Mouse (Mus musculus): ENCODE measurements around the gene Il23a.
"Not testable (repeated sequence)": the region's sequence is repeated elsewhere in the genome, so short reads cannot be mapped to it uniquely, and the experiment has no call there.

Il23a gene

DNA sequence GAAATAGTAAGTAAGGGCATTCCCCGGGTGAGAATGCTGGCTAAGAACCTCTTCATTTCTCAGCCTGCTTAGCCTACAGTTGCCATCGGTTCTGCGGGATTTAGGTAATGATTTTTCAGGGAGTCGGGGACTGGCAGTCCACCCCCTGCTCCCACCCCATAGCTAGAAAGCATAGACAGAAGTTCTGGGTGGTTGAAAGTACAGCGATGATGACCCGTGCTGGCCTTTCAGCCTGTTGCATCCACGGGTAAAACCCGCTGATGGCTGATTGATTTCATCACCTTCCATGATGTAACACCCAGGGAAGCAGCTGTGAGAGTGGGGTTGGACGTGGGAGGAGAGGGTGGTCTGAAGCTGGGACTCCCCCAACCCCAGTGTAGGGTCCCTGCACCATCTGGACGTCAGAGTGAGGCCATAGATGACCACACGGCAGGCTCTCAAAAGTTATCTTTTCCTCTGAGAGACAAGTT lies at the start of gene Il23a:
Gene Il23a, minus strand, starts transcription at position 51 of the 470 bp plus-strand sequence.
- DNase-seq (ENCODE audit: low spot score), result no peak

DNA sequence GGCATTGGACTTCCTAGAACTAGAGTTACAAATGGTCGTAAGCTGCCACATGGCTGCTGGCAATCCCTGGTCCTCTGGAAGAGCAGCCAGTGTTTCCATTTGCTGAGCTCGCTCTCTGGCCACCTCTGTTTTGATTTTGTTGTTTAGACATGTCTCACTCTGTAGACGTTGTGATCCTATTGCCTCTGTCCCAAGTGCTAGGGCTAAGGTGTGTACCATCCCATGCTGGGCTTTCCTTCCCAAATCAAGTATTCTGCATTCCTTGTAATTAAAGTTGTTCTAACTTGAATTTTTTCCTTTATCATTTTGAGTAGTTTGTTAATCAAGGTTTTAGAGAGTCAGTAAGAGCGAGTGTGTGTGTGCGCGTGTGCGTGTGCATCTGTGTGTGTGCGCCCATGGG lies 49.0 kb upstream of the Il23a start:
- no peak for DNase-seq (ENCODE audit: low spot score)

DNA sequence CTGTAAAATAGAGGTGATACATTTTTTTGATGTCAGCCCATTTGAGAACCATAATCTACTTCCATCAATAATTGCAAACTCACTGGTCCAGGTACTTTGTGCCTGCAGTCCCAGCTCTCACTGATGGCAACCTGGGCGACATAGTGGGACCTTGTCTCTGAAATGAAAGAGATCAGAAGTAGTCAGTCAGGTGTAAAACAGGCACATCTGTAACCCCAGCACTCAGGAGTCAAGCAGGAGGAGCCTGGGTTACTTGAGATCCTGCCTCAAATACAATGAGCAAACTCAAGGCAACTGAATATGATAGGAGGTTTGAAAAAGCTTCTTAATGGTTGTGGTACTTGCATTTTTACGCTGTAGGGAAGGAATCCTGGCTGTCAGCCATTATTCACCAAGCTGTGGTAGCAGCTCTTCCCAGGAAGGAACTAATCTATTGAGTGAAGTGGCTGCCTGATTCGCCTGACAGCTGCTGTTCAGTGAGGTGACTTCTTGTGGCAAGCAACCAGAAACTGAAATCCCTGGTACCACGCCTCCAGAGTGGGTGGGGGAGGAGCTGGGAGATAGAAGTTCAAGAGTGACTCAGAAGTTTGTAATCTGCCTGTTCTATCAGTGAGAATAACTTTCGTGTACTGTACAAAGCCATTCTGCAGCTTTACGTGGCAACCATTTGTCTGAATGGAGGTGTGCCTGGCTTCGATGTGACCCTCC lies 46.2 kb upstream of the Il23a start:
- DNase-seq (ENCODE audit: low spot score), result peak; percentile 78

DNA sequence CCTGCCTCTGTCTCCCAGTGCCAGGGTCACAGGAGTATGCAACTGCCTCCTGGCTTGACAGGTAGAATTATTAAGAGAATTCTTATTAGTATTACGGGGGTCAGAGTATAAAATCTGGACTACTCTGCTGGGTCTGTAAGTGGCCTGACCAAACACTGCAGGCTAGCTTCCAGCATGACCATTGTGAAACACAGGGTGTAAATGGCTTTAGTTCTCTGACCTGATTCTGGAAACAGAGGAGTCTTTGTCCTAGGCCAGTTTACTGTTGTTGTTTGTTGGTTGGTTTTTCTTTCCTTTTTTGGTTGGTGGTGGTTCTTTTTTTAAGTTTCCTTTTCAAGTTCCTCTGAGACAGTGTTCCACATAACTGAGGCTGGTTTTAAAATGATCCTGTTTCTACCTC lies 44.9 kb upstream of the Il23a start:
- DNase-seq (ENCODE audit: low spot score), result no peak

DNA sequence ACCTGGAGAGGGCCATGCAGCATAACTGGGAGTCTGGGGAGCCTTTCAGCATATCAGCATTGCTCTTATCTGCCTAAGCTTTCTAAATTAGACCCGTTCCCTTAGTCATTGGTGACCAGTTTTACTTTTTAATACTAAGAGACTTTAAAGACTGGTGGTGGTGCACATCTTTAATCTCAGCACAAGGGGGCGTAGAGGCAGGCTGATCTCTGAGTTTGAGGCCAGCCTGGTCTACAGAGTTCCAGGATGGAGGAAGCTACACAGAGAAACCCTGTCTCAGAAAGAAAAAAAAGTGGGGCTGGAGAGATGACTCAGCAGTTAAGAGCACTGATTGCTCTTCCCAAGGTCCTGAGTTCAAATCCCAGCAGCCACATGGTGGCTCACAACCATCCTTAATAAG lies 41.7 kb upstream of the Il23a start:
- DNase-seq (ENCODE audit: low spot score), result no peak

DNA sequence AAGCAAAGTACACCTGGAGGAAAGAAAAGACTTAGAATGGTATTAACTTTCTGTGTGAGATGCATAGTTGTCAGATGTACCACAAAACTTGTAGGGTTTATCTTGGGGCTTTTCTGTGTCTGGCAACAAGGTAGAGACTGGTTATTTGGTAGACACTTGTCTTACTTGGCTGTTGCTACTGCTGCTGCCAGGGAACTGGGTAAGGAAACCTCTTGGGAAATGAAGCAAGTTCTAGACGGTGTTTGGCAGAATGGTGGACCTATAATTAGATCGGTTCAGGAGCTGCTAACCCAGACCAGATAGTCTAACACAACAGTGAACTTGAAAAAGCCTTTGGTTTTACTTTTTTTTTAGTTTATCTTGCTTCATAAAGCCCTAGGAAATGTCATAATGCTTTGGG lies 40.4 kb upstream of the Il23a start:
- DNase-seq (ENCODE audit: low spot score), result no peak

DNA sequence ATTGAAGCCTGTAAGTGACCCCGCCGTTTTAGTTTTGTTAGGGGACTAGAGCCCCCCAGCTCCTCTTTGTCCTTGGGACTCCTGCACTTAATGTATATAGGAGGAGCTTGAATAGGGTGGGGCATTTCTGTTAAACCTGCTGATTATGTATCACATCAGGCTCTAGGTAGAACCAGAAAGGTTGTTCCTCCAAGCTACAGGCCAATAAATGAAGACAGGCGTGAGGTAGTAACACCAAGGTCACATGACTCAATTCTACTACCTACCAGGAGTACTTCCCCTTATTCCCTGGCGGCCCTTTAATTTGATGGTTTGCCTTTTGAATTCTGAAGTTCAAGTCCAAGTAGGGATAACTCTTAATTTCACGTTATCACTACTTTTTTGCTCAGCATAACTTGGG lies 39.9 kb upstream of the Il23a start:
- DNase-seq (ENCODE audit: low spot score), result no peak

DNA sequence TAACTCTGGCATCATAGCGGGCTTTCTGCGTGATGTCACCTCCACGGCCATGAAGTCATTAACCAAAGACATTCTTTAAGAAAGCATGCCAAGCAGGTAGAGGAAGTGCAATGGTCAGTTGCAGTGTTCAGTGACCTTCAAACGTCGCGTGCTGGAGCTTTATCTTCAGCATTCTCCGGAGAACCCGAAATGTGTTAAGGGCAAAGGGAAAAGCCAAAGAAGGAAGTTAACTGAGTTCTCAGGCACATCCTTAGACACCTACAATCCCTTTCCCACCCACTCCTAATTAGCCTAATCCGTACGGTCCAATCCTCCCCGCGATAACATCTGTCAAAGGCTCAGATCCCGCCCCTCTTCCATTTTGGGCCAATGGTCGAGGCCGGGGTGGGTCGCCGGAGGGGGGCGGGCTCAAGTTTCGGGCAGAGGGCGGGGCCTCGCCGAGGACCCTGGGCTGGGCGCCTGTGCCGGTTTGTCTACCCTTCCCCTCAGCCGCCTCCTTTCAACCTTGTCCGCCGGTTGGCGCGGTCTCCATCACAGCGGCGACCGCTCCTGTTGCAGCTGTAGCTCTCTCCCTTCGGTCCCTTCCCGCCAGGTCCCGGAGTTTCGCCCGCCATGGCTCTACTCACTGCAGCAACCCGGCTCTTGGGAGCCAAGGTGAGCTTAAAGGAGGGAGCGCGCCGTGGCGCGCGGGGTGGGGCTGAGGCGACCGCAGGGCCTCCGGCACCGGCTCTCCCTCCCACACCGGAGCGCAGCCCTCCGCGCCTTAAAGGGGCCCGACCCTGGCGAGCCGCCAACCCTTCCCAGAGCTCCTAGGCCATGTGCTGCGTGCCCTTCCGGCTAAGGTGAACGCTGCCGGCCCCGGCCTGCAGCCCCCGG lies 39.0 kb upstream of the Il23a start, which contains the start of gene Cs:
Gene Cs, plus strand, starts transcription at position 429 of the 876 bp plus-strand sequence.
- DNase-seq (ENCODE audit: low spot score), result peak; percentile 98

DNA sequence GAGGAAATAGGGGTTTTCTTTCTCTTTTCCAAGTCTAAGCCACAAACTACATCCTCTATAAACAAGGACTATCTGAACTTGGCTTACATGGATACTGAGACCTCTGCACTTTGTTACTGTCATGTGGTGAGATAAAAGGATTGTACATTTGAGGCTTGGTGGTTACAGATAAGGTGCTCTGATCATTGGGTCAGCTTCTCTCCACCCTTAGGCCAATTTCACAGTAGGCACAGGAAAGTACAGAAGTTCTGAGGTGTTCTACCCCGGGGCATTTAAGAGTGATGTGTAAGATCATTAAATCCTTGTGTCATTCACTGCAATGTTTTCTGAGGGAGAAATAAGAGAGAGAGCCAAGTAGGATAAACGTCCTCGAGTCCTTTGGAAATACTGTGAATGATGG lies 38.0 kb upstream of the Il23a start:
- DNase-seq (ENCODE audit: low spot score), result no peak

DNA sequence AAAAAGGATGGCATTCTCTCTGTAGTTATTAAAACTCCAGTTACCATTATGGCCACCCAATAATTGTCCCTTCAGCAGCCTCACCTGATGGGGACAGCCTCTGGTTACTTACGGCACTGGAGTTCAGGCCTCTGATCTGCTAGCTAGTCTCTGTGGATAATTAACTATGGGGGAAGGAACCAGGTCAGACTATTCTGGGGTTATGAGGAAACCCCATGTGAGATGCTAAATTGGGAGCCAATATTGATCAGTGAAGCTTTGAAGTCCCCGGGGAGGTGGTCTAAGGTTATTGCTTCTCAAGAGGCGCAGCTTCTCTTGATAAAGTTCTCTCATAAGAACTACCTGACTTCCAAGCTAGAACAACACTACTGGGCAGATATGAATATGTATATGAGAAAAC lies 37.6 kb upstream of the Il23a start:
- no peak for DNase-seq (ENCODE audit: low spot score)

DNA sequence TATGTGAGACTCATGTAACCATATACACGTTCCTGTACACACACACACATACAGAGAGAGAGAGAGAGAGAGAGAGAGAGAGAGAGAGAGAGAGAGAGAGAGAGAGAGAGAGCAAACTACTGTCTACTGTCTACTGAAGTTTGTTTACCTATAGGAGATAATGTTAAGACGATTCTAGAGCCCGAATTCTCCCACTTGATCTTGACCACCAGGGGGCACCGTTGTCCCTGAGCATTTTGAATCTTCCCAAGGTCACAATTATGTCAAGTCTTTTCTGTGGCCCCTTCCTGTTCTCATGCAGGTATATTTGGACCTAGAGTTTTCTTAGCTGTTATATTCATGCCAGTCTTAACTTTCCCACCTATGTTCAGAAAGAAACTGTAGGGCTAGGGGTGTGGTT lies 37.0 kb upstream of the Il23a start:
- DNase-seq (ENCODE audit: low spot score), result peak; percentile 70

DNA sequence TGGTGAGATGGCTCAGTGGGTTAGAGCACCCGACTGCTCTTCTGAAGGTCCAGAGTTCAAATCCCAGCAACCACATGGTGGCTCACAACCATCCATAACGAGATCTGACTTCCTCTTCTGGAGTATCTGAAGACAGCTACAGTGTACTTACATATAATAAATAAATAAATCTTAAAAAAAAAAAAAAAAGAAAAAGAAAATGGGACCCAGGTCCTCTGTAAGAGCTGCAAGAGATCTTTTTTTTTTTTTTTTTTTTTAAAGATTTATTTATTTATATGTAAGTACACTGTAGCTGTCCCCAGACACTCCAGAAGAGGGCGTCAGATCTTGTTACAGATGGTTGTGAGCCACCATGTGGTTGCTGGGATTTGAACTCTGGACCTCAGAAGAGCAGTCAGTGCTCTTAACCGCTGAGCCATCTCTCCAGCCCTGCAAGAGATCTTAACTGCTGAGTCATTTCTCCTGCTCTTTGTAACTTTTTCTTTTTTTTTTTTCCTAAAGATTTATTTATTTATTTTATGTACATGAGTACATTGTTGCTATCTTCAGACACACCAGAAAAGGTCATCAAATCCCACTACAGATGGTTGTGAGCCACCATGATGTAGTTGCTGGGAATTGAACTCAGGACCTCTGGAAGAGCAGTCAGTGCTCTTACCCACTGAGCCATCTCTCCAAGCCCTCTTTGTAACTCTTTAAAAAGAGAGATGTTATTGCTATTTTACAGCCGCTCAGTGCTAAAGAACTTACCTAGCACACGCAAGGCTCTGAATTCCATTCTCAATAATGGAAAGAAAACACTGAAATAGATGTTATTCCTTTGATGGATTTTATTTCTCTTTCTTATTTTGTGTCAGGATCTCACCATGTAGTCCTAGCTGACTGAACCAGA lies 34.1 kb upstream of the Il23a start:
- not testable (repeated sequence) for DNase-seq (ENCODE audit: low spot score)

DNA sequence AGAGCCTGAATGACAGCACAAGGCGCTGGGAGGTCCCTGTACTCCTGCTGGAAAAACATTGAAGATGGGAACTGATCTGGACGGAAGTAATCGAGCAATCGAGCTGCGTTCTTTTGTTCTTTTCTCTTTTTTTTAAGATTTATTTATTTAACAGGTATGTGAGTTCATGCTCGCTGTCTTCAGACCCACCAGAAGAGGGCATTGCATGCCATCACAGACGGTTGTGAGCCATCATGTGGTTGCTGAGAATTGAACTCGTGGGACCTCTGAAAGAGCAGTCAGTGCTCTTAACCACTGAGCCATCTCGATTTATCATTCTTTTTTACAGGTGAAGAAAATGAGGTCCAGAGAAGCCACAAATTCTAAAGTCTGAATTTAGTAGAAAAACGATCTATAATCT lies 29.1 kb upstream of the Il23a start:
- no peak for DNase-seq (ENCODE audit: low spot score)

DNA sequence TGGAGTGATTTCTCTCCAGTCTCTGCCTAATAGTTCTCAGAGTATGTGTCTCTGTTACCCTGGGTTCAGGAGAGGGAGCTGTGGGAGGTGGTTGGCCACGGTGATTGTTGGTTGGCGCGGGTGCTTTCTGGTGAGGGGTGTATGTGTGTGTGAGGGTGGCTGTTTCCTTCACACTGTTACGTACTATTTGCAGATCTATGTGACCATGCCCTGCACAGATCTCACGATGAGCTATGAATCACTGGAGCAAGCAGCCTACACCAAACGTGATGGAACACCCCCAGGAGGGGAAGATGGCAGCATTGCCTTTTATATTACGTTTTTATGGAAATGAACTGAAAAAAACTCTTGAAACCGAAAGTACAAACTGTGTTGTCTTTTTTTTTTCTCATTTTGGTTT lies 28.3 kb upstream of the Il23a start:
- no peak for DNase-seq (ENCODE audit: low spot score)

DNA sequence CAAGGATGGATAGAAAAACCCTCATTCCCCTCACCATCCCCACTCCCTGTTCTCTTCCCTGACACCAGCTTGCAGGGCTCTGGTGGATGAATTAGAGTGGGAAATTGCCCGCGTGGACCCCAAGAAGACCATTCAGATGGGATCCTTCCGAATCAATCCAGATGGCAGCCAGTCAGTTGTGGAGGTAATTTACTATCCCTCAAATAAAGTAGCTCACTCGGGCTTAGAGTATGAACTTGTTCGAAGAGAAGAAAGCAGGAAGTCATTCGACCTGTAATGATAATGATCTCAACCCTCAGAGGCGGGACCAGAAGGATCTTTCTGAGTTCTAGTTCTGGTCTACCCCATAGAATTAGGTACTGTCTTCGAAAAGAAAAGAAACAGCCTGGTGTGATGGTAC lies 25.0 kb upstream of the Il23a start:
- no peak for DNase-seq (ENCODE audit: low spot score)

DNA sequence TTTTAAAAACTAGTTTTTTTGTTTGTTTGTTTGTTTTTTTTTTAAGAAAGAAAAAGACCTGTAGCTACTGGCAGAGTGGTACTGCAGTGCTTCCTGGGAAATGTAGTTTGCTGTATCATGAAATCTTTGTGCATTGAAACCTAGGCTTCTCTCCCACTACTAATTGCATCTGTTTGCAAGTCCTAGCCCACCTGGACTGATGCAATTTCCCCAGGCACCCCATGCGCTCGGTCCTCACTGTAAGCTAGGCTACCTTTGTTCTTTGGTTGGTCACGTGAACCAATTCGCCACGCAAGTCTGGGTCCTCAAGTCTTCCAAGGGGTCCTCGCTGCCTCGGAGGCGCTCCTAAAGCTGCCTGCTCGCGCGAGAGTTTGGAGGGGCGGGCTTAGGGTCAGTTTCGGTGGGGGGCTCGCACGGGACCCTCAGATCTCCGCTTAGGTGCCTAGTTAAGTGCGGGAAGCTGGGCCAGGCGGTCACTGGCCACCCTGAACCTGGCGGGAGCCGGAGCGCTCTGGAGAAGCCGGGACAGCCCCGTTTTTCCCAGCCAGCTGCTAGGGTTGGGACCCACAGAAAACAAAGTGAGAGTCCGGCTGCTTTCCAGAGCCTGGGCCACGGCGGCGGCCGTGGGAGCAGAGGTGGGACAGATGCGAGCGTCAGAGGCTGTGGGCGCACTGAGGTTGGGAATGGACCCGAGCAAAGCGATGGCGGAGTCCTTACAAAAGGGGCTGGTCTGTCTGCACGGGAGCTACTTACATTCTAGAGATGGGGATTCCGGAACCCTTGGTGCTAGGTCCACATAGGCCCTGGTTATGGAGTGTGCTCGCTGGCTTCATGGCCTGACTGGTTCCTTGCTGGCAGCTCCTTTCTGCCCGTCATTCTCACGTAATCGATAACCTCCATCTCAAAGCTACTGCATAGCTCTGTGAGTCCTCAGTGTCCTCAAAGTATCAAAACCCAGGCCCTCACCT lies 23.9 kb upstream of the Il23a start, which contains the start of gene Cnpy2:
Gene Cnpy2, plus strand, starts transcription at position 319 of the 968 bp plus-strand sequence.
- peak; percentile 96 for DNase-seq (ENCODE audit: low spot score)

DNA sequence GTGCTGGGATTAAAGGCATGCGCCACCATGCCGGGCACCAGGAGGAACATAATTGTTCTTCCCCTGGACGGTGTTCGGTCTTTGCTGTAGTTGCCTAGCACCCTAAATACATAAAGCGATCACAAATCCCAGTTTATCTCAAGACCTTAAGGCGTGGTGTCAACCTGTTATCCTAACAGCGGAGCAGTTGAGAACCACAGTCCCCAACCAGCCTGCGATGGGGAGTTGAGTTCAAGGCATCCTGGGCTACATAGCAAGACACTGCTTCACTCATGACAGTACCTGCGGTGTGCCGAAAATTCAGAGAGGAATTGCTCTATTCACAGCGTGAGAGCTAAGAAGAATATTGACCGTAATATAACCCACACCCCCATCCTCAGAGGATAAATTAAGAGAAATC lies 23.1 kb upstream of the Il23a start:
- no peak for DNase-seq (ENCODE audit: low spot score)

DNA sequence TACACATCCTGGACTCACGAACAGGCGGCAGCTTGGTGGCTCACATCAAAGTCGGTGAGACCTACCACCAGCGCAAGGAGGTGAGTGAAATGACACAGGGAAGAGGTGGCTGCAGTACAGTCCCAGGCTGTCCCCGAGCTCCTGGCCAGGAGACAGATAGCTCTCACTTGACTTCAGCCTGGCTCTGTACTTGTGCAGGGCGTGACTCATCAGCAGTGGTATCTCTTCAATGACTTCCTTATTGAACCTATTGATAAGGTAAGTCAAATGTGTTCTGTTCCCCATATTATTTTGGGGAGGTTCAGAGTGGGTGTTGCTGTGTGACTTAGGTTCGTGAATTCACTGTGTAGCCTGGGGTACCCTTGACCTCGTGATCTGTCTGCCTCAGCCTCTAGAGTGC lies 17.0 kb upstream of the Il23a start:
- no peak for DNase-seq (ENCODE audit: low spot score)

DNA sequence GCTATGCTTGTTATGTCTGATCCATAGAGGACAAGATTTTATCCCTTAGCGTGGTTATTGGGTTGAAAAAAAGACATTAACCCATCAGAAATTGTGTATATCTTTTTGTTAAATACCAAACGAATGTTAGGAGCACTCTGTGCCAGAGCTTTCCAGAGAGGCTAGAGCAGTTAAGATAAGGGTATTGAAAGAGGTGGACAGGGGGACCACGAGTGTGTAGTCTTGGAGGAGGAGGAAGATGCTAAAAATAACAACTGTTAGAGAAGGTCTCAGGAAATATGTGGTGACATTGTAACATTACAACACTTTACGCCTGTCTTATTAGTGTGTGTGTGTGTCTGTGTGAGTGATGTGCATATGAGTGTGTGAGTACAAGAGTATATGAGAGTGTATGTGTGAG lies 12.3 kb upstream of the Il23a start:
- no peak for DNase-seq (ENCODE audit: low spot score)

DNA sequence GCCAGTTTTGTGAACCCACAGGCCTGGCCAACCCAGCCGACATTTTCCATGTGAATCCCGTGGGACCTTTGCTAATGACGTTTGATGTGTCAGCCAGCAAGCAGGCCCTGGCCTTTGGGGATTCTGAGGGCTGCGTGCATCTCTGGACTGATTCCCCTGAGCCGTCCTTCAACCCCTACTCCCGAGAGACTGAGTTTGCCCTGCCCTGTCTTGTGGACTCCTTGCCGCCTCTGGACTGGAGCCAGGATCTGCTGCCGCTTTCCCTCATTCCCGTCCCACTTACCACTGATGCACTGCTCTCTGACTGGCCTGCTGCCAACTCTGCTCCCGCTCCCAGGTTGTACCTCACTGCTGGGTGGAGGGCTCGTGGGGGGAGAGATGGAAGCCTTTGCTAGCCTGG lies 11.6 kb upstream of the Il23a start:
- DNase-seq (ENCODE audit: low spot score), result no peak

DNA sequence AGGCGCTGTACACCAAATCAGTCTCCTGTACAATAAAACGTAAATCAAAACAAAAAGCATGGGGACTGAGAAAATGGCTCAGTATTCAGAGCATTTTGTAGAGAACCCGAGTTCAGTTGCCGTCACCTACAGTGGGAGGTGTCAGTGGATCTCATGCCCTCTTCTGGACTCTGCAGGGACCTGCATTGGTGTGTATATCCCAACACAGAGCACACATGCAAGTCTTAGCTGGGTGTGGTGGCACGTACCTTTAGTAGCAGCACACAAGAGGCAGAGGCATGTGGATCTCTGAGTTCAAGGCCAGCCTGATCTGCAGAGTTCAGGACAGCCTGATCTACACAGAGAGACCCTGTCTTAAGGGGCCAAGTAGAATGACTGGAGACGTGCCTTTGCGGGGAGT lies 11.1 kb upstream of the Il23a start:
- no peak for DNase-seq (ENCODE audit: low spot score)

All from yolk sac, embryonic 10.5 days (tissue).